Mouse (Mus musculus) E14TG2a.4 (cell line): ENCODE data around the gene Clybl.

Source experiments
- H3K27me3 ChIP-seq: 2 replicates; pipeline ENCODE4 v1.6.1; 2014; ENCODE audit warnings: low read length, control low read depth; ENCODE audit not compliant: insufficient read depth
- H3K36me3 ChIP-seq: 2 replicates; pipeline ENCODE4 v1.6.1; 2014; ENCODE audit warnings: low read length, control low read depth; ENCODE audit not compliant: insufficient read depth
- H3K4me1 ChIP-seq: replicated peaks from 2 replicates; pipeline ENCODE4 v1.6.1; 2014; ENCODE audit warnings: low read depth, low read length, control low read depth
- H3K4me3 ChIP-seq: replicated peaks from 2 replicates; pipeline ENCODE4 v1.5.1; 2014; ENCODE audit warnings: mild to moderate bottlenecking, low read length
- H3K9me3 ChIP-seq: 2 replicates; pipeline ENCODE4 v1.6.1; 2014; ENCODE audit warnings: low read length, control low read depth
- CTCF ChIP-seq: conservative IDR thresholded peaks from 2 replicates; pipeline ENCODE4 v1.5.1; 2014; ENCODE audit warnings: low read length
- NANOG ChIP-seq: IDR thresholded peaks from 2 replicates; pipeline ENCODE4 v1.6.1; 2014; ENCODE audit warnings: borderline replicate concordance, low read length, mixed read lengths
- POU5F1 ChIP-seq: IDR thresholded peaks from 2 replicates; pipeline ENCODE4 v1.6.1; 2014; ENCODE audit warnings: low read length, borderline replicate concordance

The Clybl gene

DNA sequence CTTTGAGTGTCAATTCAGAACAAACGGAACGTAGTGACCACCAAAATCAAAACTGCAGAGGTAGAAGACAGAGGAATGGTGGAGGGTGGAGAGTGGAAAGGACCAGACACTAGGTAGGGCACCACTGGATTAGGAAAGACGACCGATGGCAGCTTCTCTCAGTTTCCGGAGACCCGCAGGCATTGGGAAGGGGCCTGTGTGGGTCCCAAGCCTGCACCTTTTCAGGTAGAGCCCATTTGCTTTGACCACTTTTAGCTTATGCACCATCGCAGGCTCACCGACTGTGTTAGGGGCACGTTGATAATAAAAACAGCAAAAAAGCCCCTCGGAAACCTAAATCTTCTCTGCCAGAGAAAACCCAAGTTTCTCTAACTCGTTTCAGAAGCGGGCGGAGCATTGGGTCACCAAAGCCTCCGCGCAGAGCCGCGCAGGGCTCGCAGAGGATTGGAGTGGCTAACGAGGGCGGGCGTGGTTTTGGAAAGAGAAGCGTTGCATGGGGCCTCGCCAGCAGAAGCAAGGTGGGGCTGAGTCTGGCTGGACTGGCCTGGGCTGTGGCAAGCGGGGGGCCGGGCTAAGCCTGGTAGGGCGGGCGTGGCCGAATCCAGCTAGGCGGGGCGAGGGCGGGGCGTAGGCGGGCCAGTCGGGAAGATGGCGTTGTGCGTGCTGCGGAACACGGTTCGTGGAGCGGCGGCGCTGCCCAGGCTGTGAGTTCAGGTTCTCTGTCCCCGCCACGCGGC is at the start of gene Clybl:
Gene Clybl, plus strand, starts transcription at position 627 of the 737 bp plus-strand sequence.
- no peaks in the 10 kb centered on the region for H3K36me3 ChIP-seq
- TF ChIP-seq CTCF (no peak), POU5F1 (no peak), NANOG (no peak)
- H3K9me3 ChIP-seq, result no peaks in the 10 kb centered on the region

DNA sequence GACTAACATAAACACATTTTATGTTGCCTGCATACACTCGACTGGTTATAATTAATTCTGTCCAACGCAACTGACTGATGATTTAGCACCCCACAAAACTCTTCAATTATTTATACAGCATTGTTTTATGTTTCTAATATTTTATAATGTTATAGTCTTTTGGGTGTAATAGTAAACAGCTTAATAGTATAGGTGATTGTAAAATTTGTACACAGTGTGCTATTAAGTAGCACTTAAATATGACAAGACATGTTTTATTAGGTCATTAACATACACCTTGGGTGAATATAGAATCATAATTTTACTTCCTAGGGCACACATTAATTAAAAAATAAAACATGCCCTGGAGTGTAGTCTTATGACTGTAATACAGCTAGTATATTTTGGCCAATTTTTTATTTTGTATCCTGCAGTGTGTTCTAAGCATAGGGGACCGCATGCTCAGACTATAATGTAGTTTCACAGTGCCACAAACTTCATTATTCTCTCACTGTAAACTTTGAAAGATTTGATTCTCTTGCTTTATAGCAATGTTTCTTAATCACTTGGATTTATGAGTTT is 45.1 kb upstream of the Clybl start:
- TF ChIP-seq NANOG, result no peak
- TF ChIP-seq POU5F1, result no peak
- no peak for TF ChIP-seq CTCF
- H3K9me3 ChIP-seq, result no peaks in the 10 kb centered on the region
- peaks cover 16% of the 10 kb centered on the region for H3K4me1 ChIP-seq
- H3K4me3 ChIP-seq, result no peak overlapping the region
- H3K36me3 ChIP-seq, result peaks cover 61% of the 10 kb centered on the region
- no peaks in the 10 kb centered on the region for H3K27me3 ChIP-seq

More for the DNA sequence above, at the start of gene Clybl:
- Histone ChIP-seq H3K4me1 (peaks cover 41% of the 10 kb centered on the region), H3K4me3 (peak within 1 kb of the TSS; percentile 97), H3K27me3 (peaks cover 8% of the 10 kb centered on the region; the same call in 1 of the 2 replicates)

GRCm38 (mm10) chr14:122137234-122137633 is 44.3 kb upstream of the Clybl start:
- no peaks in the 10 kb centered on the region for H3K27me3 ChIP-seq
- peaks cover 16% of the 10 kb centered on the region for H3K4me1 ChIP-seq
- no peak overlapping the region for H3K4me3 ChIP-seq
- TF ChIP-seq CTCF, result no peak
- TF ChIP-seq NANOG, result no peak
- no peak for TF ChIP-seq POU5F1
- H3K9me3 ChIP-seq, result no peaks in the 10 kb centered on the region
- peaks cover 68% of the 10 kb centered on the region for H3K36me3 ChIP-seq

- TF ChIP-seq CTCF (no peak), POU5F1 (no peak), NANOG (no peak)
- Histone ChIP-seq H3K9me3 (no peaks in the 10 kb centered on the region), H3K4me3 (no peak overlapping the region), H3K27me3 (no peaks in the 10 kb centered on the region), H3K4me1 (peaks cover 16% of the 10 kb centered on the region), H3K36me3 (peaks cover 78% of the 10 kb centered on the region)
Measured at GRCm38 (mm10) chr14:122140126-122140525, 41.4 kb upstream of the Clybl start.

DNA sequence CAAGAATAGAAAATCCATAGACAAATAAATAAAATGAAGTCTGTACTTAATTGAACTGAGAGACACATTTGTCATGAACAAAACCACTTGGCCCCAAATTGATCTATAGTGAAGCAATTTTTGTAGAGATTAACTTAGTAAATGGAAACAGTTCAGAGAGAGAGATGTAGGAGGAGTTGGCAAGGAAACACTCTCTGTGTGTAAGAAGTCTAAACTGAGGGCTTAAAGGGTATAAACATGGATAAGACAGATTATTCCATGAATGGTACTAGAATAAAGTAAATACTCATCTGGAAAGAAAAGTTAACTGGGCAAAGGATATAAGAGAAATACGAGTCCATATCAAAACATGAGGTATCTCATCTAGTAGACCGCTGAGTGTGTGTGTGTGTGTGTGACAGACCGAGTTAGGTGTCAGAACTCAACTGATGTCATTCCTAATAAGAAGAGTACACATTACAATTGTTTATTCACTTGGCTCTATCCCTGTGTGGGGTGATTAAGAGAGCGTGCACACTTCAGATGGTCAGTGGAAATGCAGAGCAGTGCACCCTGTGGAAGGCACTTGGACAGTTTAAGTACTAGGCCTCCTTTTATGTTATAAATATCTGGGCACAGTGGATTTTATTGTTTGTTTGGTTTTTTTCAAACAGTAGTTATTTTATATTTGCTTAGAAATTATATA is 37.8 kb upstream of the Clybl start:
- no peaks in the 10 kb centered on the region for H3K27me3 ChIP-seq
- H3K4me3 ChIP-seq, result no peak overlapping the region
- peaks cover 16% of the 10 kb centered on the region for H3K4me1 ChIP-seq
- H3K9me3 ChIP-seq, result no peaks in the 10 kb centered on the region
- TF ChIP-seq CTCF, result no peak
- peaks cover 94% of the 10 kb centered on the region for H3K36me3 ChIP-seq

GRCm38 (mm10) chr14:122145374-122145773 is 36.1 kb upstream of the Clybl start:
- Histone ChIP-seq H3K27me3 (no peaks in the 10 kb centered on the region), H3K4me1 (peaks cover 5% of the 10 kb centered on the region), H3K9me3 (no peaks in the 10 kb centered on the region), H3K4me3 (no peak overlapping the region), H3K36me3 (peaks cover 99% of the 10 kb centered on the region)
- no peak for TF ChIP-seq POU5F1
- no peak for TF ChIP-seq CTCF
- TF ChIP-seq NANOG, result no peak

DNA sequence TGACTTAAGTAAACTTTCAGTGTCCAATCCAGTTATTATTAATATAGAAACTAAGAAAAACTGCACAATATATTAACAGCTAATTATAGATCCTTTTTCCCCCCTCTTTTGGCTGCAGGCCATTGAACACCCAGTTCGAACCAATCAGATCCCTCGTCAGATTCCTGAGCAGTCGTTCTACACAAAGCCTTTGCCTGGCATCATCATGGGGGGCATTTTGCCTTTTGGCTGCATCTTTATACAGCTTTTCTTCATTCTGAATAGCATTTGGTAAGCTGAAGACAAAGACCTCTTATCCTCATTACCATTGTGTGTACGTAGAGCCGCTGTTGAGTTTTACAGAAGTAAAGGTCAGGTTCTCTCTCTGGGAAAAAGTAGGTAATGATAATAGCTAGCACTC is 30.9 kb upstream of the Clybl start:
- H3K4me3 ChIP-seq, result no peak overlapping the region
- no peaks in the 10 kb centered on the region for H3K27me3 ChIP-seq
- H3K4me1 ChIP-seq, result no peaks in the 10 kb centered on the region
- peaks cover 97% of the 10 kb centered on the region for H3K36me3 ChIP-seq
- H3K9me3 ChIP-seq, result no peaks in the 10 kb centered on the region
- no peak for TF ChIP-seq POU5F1
- TF ChIP-seq NANOG, result no peak
- TF ChIP-seq CTCF, result no peak

- Histone ChIP-seq H3K27me3 (no peaks in the 10 kb centered on the region), H3K4me3 (no peak overlapping the region), H3K4me1 (no peaks in the 10 kb centered on the region), H3K36me3 (peaks cover 68% of the 10 kb centered on the region), H3K9me3 (no peaks in the 10 kb centered on the region)
- no peak for TF ChIP-seq CTCF
- no peak for TF ChIP-seq NANOG
Measured at GRCm38 (mm10) chr14:122157738-122158137, 23.8 kb upstream of the Clybl start.

- TF ChIP-seq NANOG, result no peak
- no peak for TF ChIP-seq CTCF
- no peak for TF ChIP-seq POU5F1
Measured at GRCm38 (mm10) chr14:122160916-122161315, 20.6 kb upstream of the Clybl start.

More at GRCm38 (mm10) chr14:122160916-122161315, 20.6 kb upstream of the Clybl start:
- no peaks in the 10 kb centered on the region for H3K4me1 ChIP-seq
- no peak overlapping the region for H3K4me3 ChIP-seq
- H3K36me3 ChIP-seq, result peaks cover 36% of the 10 kb centered on the region
- no peaks in the 10 kb centered on the region for H3K27me3 ChIP-seq
- H3K9me3 ChIP-seq, result no peaks in the 10 kb centered on the region
